29 mouse cellular contexts compared by ENCODE assay signal in the genomic region with DNA sequence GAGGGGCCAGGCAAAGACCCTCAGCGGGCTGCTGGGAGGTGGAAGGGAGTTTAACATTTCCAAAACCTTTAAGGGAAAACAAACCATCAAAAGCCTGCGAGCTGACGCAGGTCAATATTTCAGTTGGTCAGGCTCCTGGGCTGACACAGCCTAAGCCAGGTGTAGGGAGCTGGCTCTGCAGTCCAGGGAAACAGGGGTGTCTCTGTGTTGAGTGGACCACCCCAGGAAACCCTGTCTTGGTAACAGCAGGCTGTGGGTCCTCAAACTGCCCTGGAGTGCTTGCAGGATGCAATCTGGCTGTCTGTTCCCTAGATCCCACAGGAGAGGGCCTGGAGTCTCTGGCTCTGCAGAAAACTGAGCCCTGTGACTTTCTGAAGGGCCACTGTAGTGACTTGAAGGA.
DNase-seq lines count a peak whose midpoint lies in the region; ATAC-seq lines count a peak whose summit lies in the region.
"Had no signal": no experiment of that assay in that cellular context is flagged by ENCODE, and none has a peak within 500 bp of the region (broad histone marks: within the 10 kb centered on the region; RNA-seq: fewer than 3 reads in every experiment).

No protein-coding gene starts in this region.

- H3K36me3 ChIP-seq in forebrain, embryonic 10.5 days (replicated peaks) = no peaks in the 10 kb centered on the region
- H3K36me3 ChIP-seq in forebrain, embryonic 12.5 days (replicated peaks) = no peaks in the 10 kb centered on the region
- no peaks in the 10 kb centered on the region for H3K36me3 ChIP-seq in midbrain, embryonic 12.5 days
- no peaks in the 10 kb centered on the region for H3K36me3 ChIP-seq in midbrain, embryonic 14.5 days (ENCODE audit: control insufficient read depth, insufficient read depth, low read length)
- no peaks in the 10 kb centered on the region for H3K36me3 ChIP-seq in embryonic facial prominence, embryonic 12.5 days
- H3K36me3 ChIP-seq in limb, embryonic 12.5 days = no peaks in the 10 kb centered on the region
- H3K36me3 ChIP-seq: liver, embryonic 15.5 days; lung, embryonic 15.5 days had no signal

- H3K4me1 ChIP-seq in forebrain, embryonic 10.5 days = peaks cover 23% of the 10 kb centered on the region
- H3K4me1 ChIP-seq in forebrain, embryonic 12.5 days = peaks cover 17% of the 10 kb centered on the region
- peaks cover 18% of the 10 kb centered on the region for H3K4me1 ChIP-seq in midbrain, embryonic 12.5 days
- H3K4me1 ChIP-seq in midbrain, embryonic 14.5 days (ENCODE audit: control insufficient read depth, insufficient read depth, low read length) = 0 out of 2 replicates have a peak, but pooled peaks cover 6% of the 10 kb centered on the region
- H3K4me1 ChIP-seq in embryonic facial prominence, embryonic 12.5 days = peaks cover 22% of the 10 kb centered on the region
- H3K4me1 ChIP-seq in limb, embryonic 12.5 days (replicated peaks) = peaks cover 23% of the 10 kb centered on the region
- H3K4me1 ChIP-seq: liver, embryonic 15.5 days had no signal

- no peaks in the 10 kb centered on the region for H3K9me3 ChIP-seq in forebrain, embryonic 10.5 days
- no peaks in the 10 kb centered on the region for H3K9me3 ChIP-seq in forebrain, embryonic 12.5 days
- no peaks in the 10 kb centered on the region for H3K9me3 ChIP-seq in midbrain, embryonic 12.5 days
- H3K9me3 ChIP-seq in midbrain, embryonic 14.5 days (ENCODE audit: control insufficient read depth, low read length) = no peaks in the 10 kb centered on the region
- H3K9me3 ChIP-seq in embryonic facial prominence, embryonic 12.5 days = no peaks in the 10 kb centered on the region
- H3K9me3 ChIP-seq in limb, embryonic 12.5 days = no peaks in the 10 kb centered on the region
- H3K9me3 ChIP-seq: forebrain, embryonic 13.5 days; liver, embryonic 15.5 days; lung, embryonic 15.5 days had no signal

- no peak overlapping the region for H3K4me3 ChIP-seq in forebrain, embryonic 10.5 days
- no peak overlapping the region for H3K4me3 ChIP-seq in forebrain, embryonic 12.5 days (replicated peaks)
- no peak overlapping the region for H3K4me3 ChIP-seq in midbrain, embryonic 12.5 days
- no peak overlapping the region for H3K4me3 ChIP-seq in midbrain, embryonic 14.5 days (replicated peaks; ENCODE audit: low read depth, low read length)
- H3K4me3 ChIP-seq in embryonic facial prominence, embryonic 12.5 days = no peak overlapping the region
- H3K4me3 ChIP-seq in limb, embryonic 12.5 days (replicated peaks) = no peak overlapping the region
- H3K4me3 ChIP-seq: erythroblast, embryonic 14.5 days; forebrain, embryonic 13.5 days; liver, embryonic 15.5 days; lung, embryonic 15.5 days; myocyte had no signal

- ATAC-seq in forebrain, embryonic 12.5 days (ENCODE audit: low FRiP score) = no peak
- no peak for ATAC-seq in midbrain, embryonic 12.5 days (ENCODE audit: low FRiP score, low read depth)
- ATAC-seq in midbrain, embryonic 14.5 days (ENCODE audit: low FRiP score, low TSS enrichment) = no peak
- no peak; the same call in 1 of the 2 replicates for ATAC-seq in embryonic facial prominence, embryonic 12.5 days (ENCODE audit: insufficient number of reproducible peaks, insufficient read depth, low FRiP score, low TSS enrichment)
- ATAC-seq in limb, embryonic 12.5 days (ENCODE audit: insufficient number of reproducible peaks, insufficient read depth, low FRiP score, low TSS enrichment, low read depth) = 0 out of 2 replicates have a peak, but pooled peaks have one; percentile 57
- ATAC-seq: activated CD4-positive, CD25-positive, alpha-beta regulatory T cell, adult 4 months; intestine, embryonic 16.5 days had no signal

- peak overlapping the region; percentile 67 for H3K27ac ChIP-seq in forebrain, embryonic 10.5 days
- H3K27ac ChIP-seq in forebrain, embryonic 12.5 days = no peak overlapping the region; the same call in 1 of the 2 replicates
- H3K27ac ChIP-seq in midbrain, embryonic 12.5 days (replicated peaks) = 0 out of 2 replicates have a peak overlapping the region, but pooled peaks have one; percentile 15
- H3K27ac ChIP-seq in midbrain, embryonic 14.5 days (replicated peaks; ENCODE audit: low read depth, low read length) = no peak overlapping the region
- peak overlapping the region; percentile 78 for H3K27ac ChIP-seq in embryonic facial prominence, embryonic 12.5 days
- peak overlapping the region; percentile 73 for H3K27ac ChIP-seq in limb, embryonic 12.5 days
- H3K27ac ChIP-seq: forebrain, embryonic 13.5 days; liver, embryonic 15.5 days; lung, embryonic 15.5 days; stomach, postnatal 0 days had no signal

- 57% methylated on average over 3 of the region's 3 CpGs for WGBS in forebrain, embryonic 10.5 days
- WGBS in forebrain, embryonic 12.5 days = 46% methylated on average over 3 of the region's 3 CpGs
- WGBS in midbrain, embryonic 12.5 days = 57% methylated on average over 3 of the region's 3 CpGs
- 60% methylated on average over 3 of the region's 3 CpGs for WGBS in midbrain, embryonic 14.5 days
- 35% methylated on average over 3 of the region's 3 CpGs for WGBS in embryonic facial prominence, embryonic 12.5 days
- 26% methylated on average over 3 of the region's 3 CpGs for WGBS in limb, embryonic 12.5 days

- H3K9ac ChIP-seq in forebrain, embryonic 12.5 days = no peak overlapping the region
- H3K9ac ChIP-seq in midbrain, embryonic 12.5 days (replicated peaks) = no peak overlapping the region
- H3K9ac ChIP-seq in midbrain, embryonic 14.5 days (replicated peaks; ENCODE audit: low read length) = no peak overlapping the region
- H3K9ac ChIP-seq in embryonic facial prominence, embryonic 12.5 days = no peak overlapping the region
- H3K9ac ChIP-seq in limb, embryonic 12.5 days (replicated peaks) = no peak overlapping the region
- H3K9ac ChIP-seq: forebrain, embryonic 13.5 days; liver, embryonic 15.5 days; lung, embryonic 15.5 days had no signal

- intact Hi-C loops in gastrocnemius, postnatal 36 days (cut with DNase I) = no loop called here

- H3K27me3 ChIP-seq in forebrain, embryonic 10.5 days (ENCODE audit: poor library complexity, severe bottlenecking) = peaks cover 76% of the 10 kb centered on the region
- peaks cover 40% of the 10 kb centered on the region for H3K27me3 ChIP-seq in forebrain, embryonic 12.5 days
- no peaks in the 10 kb centered on the region; the same call in 1 of the 2 replicates for H3K27me3 ChIP-seq in midbrain, embryonic 12.5 days
- H3K27me3 ChIP-seq in midbrain, embryonic 14.5 days (ENCODE audit: control insufficient read depth, insufficient read depth, low read length) = no peaks in the 10 kb centered on the region
- H3K27me3 ChIP-seq in embryonic facial prominence, embryonic 12.5 days = 0 out of 2 replicates have a peak, but pooled peaks cover 2% of the 10 kb centered on the region
- H3K27me3 ChIP-seq in limb, embryonic 12.5 days = peaks cover 15% of the 10 kb centered on the region; the same call in 1 of the 2 replicates
- H3K27me3 ChIP-seq: CH12.LX; liver, embryonic 15.5 days; lung, embryonic 15.5 days had no signal

- DNase-seq in forebrain, embryonic 10.5 days (ENCODE audit: extremely low spot score, low spot score) = no peak
- DNase-seq in midbrain, embryonic 14.5 days = no peak
- DNase-seq in spleen, postnatal 14 days (ENCODE audit: low spot score in 2 of 2) = no peak
- no peak for DNase-seq in gastrocnemius, postnatal 36 days
- DNase-seq: adrenal gland, adult 2 months; adrenal gland, postnatal 36 days; cerebellum, adult 2 months; gastrocnemius, postnatal 25 days; heart, adult 18-20 months; heart, postnatal 36 days; kidney, adult 9 months; kidney, postnatal 14 days; spleen, adult 18-20 months; thymus, adult 18-20 months; thymus, postnatal 25 days had no signal

- H3K4me2 ChIP-seq in forebrain, embryonic 12.5 days = no peak overlapping the region
- H3K4me2 ChIP-seq in midbrain, embryonic 12.5 days (replicated peaks) = no peak overlapping the region
- H3K4me2 ChIP-seq in midbrain, embryonic 14.5 days (ENCODE audit: low read length) = no peak overlapping the region
- H3K4me2 ChIP-seq in embryonic facial prominence, embryonic 12.5 days (replicated peaks) = no peak overlapping the region
- no peak overlapping the region for H3K4me2 ChIP-seq in limb, embryonic 12.5 days
- H3K4me2 ChIP-seq: forebrain, embryonic 13.5 days; heart, embryonic 11.5 days; liver, embryonic 15.5 days; lung, embryonic 15.5 days had no signal

Comparison
In these comparisons a context has a peak if more than half of its experiments do, and no peak if none do; other contexts are left out.
1. H3K27ac ChIP-seq: peak in forebrain, embryonic 10.5 days (single experiment), midbrain, embryonic 12.5 days (single experiment), embryonic facial prominence, embryonic 12.5 days (single experiment) and limb, embryonic 12.5 days (single experiment); none in forebrain, embryonic 12.5 days (single experiment) and midbrain, embryonic 14.5 days (single experiment).